Mouse (Mus musculus): Measurements from ENCODE around the gene Myl12a. TPM values are rescaled to one million over a fixed set of nuclear protein-coding genes. Genes with fewer than 3 reads are reported as not detected.

Gene Myl12a
- 819 TPM for polyA plus RNA-seq (2017; shearing (Covaris generic))

DNA sequence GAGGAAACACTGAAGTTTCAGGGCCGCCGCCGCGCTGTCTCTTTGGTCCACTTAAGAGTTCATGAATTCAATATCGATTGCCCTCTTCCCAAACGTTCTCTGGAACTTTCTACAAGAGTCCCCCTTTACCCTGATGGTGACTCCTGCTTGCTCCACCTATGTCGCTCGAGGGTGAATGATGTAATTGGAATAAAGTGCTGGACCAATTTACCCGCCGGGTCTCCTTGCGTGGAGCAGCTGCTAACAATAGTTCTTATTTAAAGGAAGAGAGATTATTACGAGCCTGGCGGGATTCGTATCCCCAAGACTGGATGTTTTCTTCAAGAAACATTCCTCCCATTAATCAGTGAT, at the start of gene Myl12a:
Gene Myl12a, minus strand, starts transcription at position 135 of the 351 bp plus-strand sequence.

DNA sequence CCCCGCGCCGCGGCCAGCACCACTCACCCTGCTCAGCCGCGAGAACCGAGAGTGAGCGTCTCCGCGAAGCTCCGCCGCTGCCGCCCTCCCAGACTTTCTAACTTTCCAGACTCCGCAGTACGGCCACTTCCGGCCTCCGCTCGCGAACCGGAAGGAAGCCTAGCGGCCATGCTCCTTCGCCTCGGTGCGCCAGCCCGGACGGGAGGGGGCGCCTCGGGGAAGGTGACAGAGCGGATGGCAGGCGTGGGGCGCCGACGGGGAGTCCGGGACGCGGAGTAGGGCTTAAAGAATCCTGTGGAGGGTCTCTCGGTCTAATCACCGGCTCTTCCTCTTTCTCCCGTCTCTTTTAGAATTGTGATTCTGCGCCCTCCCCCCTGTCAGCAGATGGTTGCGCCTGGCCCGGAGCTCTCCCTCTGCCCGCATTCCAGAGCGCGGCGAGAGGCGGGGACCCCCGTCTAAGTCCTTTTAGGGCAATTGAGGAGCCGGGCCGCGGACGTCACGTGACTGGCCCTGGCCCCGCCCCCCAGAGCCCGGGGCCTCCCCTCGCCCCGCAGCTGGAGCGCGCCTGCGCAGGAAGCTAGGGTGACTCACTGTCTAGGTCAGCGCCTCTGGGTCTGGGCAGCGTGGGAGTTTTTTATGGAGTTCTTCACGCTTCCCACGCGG, 466 bp downstream of the Myl12a start, which contains the start of gene Myom1:
Gene Myom1, plus strand, starts transcription at position 553 of the 663 bp plus-strand sequence.

Other genes with a start within 250 kb of the Myl12a start
- 56.5 TPM for gene Tgif1, start 149.3 kb downstream of the Myl12a start, polyA plus RNA-seq (2017; shearing (Covaris generic))
- 0.41 TPM for gene Myom1, start 245 bp downstream of the Myl12a start, polyA plus RNA-seq (2017; shearing (Covaris generic))
- gene Lpin2, start 179.7 kb upstream of the Myl12a start, polyA plus RNA-seq (2017; shearing (Covaris generic)) = 25.8 TPM

All from CD4-positive, CD25-positive, alpha-beta regulatory T cell (primary cell).